Mouse (Mus musculus): ENCODE measurements around the gene Plekha7. TPM values are rescaled to one million over a fixed set of nuclear protein-coding genes. Genes with fewer than 3 reads are reported as not detected.

The Plekha7 gene
- polyA plus RNA-seq, 1 experiment from 2014 or later: 21.2 TPM

- Histone ChIP-seq H3K4me2 (replicated peaks) (peak overlapping the region; percentile 97), H3K36me3 (no peaks in the 10 kb centered on the region), H3K9me3 (no peaks in the 10 kb centered on the region), H3K27ac (replicated peaks) (no peak overlapping the region), H3K4me1 (peaks cover 23% of the 10 kb centered on the region), H3K27me3 (peaks cover 9% of the 10 kb centered on the region; the same call in 1 of the 2 replicates), H3K4me3 (peak overlapping the region; percentile 85), H3K9ac (replicated peaks) (peak overlapping the region; percentile 76)
- peak; percentile 35; the same call in 1 of the 2 replicates for ATAC-seq (ENCODE audit: low FRiP score, low read depth)
- WGBS: 5% methylated on average over 13 of the region's 16 CpGs
Observed at GRCm38 (mm10) chr7:116308632-116308991, 436 bp upstream of the Plekha7 start.

GRCm38 (mm10) chr7:116307099-116307870 lies 891 bp downstream of the Plekha7 start:
- WGBS: under 1% methylated on average over 62 of the region's 63 CpGs

DNA sequence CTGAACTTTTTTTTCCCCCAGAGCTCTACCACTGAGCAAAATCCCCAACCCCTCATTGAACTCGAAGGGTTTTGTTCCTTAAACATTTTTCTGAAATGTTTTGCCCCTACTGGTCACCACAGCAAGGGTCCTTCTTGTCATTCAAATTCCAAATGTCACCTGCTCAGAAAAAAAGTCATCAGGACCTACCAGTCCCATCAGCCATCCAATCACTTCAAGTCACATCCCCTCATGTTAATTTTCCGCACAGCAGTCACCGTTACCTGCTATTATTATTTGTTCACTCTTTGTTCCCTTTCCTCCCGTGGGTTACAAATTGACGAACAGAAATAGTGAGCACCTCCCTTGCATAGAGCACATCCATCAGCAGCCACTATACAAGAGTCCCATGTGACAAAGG lies 1.6 kb downstream of the Plekha7 start:
- peak overlapping the region; percentile 76 for H3K9ac ChIP-seq (replicated peaks)
- 11% methylated on average over 5 of the region's 5 CpGs for WGBS
- no peak for ATAC-seq (ENCODE audit: low FRiP score, low read depth)

More at GRCm38 (mm10) chr7:116307099-116307870, 891 bp downstream of the Plekha7 start:
- Histone ChIP-seq H3K27ac (replicated peaks) (peak overlapping the region; percentile 76), H3K9ac (replicated peaks) (peak overlapping the region; percentile 76), H3K4me1 (peaks cover 23% of the 10 kb centered on the region), H3K27me3 (peaks cover 9% of the 10 kb centered on the region; the same call in 1 of the 2 replicates), H3K36me3 (no peaks in the 10 kb centered on the region), H3K4me3 (peak overlapping the region; percentile 85), H3K4me2 (replicated peaks) (peak overlapping the region; percentile 97), H3K9me3 (no peaks in the 10 kb centered on the region)
- peak; percentile 89 for ATAC-seq (ENCODE audit: low FRiP score, low read depth)

DNA sequence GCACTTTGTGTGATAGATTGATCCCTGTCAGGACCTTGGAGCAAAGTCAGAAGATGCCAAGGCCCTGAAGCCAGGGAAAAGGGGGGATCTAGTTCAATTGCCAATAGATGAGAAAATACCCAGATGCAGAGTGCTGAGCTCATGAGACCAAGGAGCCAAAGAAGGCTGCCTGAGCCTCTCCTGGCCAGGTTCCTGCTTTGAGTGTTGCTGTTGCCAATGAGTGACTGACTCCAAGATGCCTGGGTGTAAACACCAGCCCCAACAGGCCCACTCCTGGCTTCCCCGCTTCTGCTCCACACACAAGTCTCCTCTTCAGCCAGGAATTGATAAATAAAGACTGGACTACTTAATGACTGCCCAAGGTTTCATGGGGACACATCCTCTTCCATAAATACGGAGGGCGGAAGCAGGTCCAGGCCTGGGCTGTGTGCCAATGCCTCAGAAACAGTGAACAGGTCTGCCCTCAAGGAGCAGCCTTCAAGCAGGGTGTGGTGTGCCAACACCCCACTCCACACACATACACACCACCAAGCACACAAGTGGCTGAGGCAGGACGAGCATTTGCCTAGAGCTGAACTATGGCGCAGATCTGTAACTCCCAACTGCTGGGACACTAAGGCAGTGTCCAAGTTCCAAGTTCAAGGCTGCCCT lies 6.4 kb downstream of the Plekha7 start:
- H3K27ac ChIP-seq (replicated peaks): no peak overlapping the region
- H3K4me1 ChIP-seq: peaks cover 17% of the 10 kb centered on the region
- no peaks in the 10 kb centered on the region for H3K36me3 ChIP-seq
- peaks cover 8% of the 10 kb centered on the region; the same call in 1 of the 2 replicates for H3K27me3 ChIP-seq
- no peaks in the 10 kb centered on the region for H3K9me3 ChIP-seq
- no peak overlapping the region for H3K9ac ChIP-seq (replicated peaks)
- no peak overlapping the region for H3K4me3 ChIP-seq
- 93% methylated on average over 5 of the region's 5 CpGs for WGBS
- ATAC-seq (ENCODE audit: low FRiP score, low read depth): no peak
- no peak overlapping the region for H3K4me2 ChIP-seq (replicated peaks)

More for the DNA sequence above, 1.6 kb downstream of the Plekha7 start:
- Histone ChIP-seq H3K36me3 (no peaks in the 10 kb centered on the region), H3K4me2 (replicated peaks) (peak overlapping the region; percentile 97), H3K9me3 (no peaks in the 10 kb centered on the region), H3K27ac (replicated peaks) (no peak overlapping the region), H3K27me3 (peaks cover 9% of the 10 kb centered on the region; the same call in 1 of the 2 replicates), H3K4me3 (peak overlapping the region; percentile 85), H3K4me1 (peaks cover 23% of the 10 kb centered on the region)

GRCm38 (mm10) chr7:116301144-116301543 lies 7.0 kb downstream of the Plekha7 start:
- no peak for ATAC-seq (ENCODE audit: low FRiP score, low read depth)
- 94% methylated on average over 4 of the region's 4 CpGs for WGBS
- H3K4me1 ChIP-seq: peaks cover 11% of the 10 kb centered on the region; the same call in 1 of the 2 replicates

DNA sequence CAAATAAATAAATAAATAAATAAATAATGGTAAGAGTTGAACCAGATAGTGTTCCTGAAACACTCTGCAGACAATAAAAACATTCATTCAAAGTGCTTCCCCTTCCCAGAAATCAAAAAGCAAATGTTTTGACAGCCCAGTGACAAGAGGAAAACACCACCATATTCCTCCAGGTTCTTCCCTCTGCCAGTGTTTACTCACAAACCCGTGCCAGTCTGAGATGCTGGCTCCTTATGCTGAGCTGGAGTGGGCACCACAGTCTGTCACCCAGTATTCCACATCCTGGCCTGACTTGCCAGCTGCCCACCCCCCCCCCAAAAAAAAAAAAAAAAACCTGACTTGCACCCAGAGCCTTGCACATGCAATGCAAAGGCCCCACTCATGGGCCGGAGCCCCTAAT lies 9.3 kb downstream of the Plekha7 start:
- no peak overlapping the region for H3K27ac ChIP-seq (replicated peaks)
- no peaks in the 10 kb centered on the region for H3K36me3 ChIP-seq
- ATAC-seq (ENCODE audit: low FRiP score, low read depth): no peak
- no peak overlapping the region for H3K4me3 ChIP-seq
- H3K9me3 ChIP-seq: no peaks in the 10 kb centered on the region
- no peaks in the 10 kb centered on the region for H3K27me3 ChIP-seq
- no peak overlapping the region for H3K9ac ChIP-seq (replicated peaks)
- no peak overlapping the region for H3K4me2 ChIP-seq (replicated peaks)
- 0 out of 2 replicates have a peak, but pooled peaks cover 11% of the 10 kb centered on the region for H3K4me1 ChIP-seq
- 91% methylated on average over 2 of the region's 2 CpGs for WGBS

More at GRCm38 (mm10) chr7:116301144-116301543, 7.0 kb downstream of the Plekha7 start:
- Histone ChIP-seq H3K27ac (replicated peaks) (no peak overlapping the region), H3K4me3 (no peak overlapping the region), H3K36me3 (no peaks in the 10 kb centered on the region), H3K27me3 (0 out of 2 replicates have a peak, but pooled peaks cover 2% of the 10 kb centered on the region), H3K9me3 (no peaks in the 10 kb centered on the region), H3K4me2 (replicated peaks) (no peak overlapping the region), H3K9ac (replicated peaks) (no peak overlapping the region)

GRCm38 (mm10) chr7:116298389-116298788 lies 9.8 kb downstream of the Plekha7 start:
- no peaks in the 10 kb centered on the region for H3K27me3 ChIP-seq
- ATAC-seq (ENCODE audit: low FRiP score, low read depth): no peak
- no peaks in the 10 kb centered on the region for H3K9me3 ChIP-seq
- H3K9ac ChIP-seq (replicated peaks): no peak overlapping the region
- no peak overlapping the region for H3K4me2 ChIP-seq (replicated peaks)
- H3K27ac ChIP-seq (replicated peaks): no peak overlapping the region
- no peaks in the 10 kb centered on the region for H3K36me3 ChIP-seq
- WGBS: 75% methylated on average over 10 of the region's 10 CpGs
- no peak overlapping the region for H3K4me3 ChIP-seq
- 0 out of 2 replicates have a peak, but pooled peaks cover 11% of the 10 kb centered on the region for H3K4me1 ChIP-seq

DNA sequence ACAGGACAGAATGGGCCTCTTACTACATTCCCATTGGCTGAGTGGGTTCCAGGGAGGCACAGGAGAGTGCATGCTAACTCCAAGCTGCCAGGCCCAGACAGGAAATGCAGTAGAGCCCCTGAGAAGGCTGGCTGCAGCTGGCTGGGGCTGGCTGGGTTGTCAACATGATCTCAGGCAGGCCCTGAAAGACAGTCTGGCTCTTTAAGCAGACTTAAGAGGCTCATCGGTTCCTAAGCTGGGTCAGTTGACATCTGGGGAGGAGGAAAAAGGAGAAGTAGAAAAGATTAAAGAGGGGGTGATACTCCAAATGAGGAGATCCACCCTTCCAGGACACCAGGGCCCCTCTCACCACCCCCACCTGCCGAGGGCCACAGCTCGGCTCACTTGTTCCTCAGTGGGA lies 13.2 kb downstream of the Plekha7 start:
- Histone ChIP-seq H3K4me2 (replicated peaks) (no peak overlapping the region), H3K27me3 (no peaks in the 10 kb centered on the region), H3K9me3 (no peaks in the 10 kb centered on the region), H3K27ac (replicated peaks) (no peak overlapping the region), H3K36me3 (no peaks in the 10 kb centered on the region), H3K4me1 (0 out of 2 replicates have a peak, but pooled peaks cover 11% of the 10 kb centered on the region), H3K4me3 (no peak overlapping the region), H3K9ac (replicated peaks) (no peak overlapping the region)
- ATAC-seq (ENCODE audit: low FRiP score, low read depth): no peak
- WGBS: 44% methylated on average over 3 of the region's 3 CpGs

GRCm38 (mm10) chr7:116292377-116292776 lies 15.8 kb downstream of the Plekha7 start:
- Histone ChIP-seq H3K27ac (replicated peaks) (no peak overlapping the region), H3K9ac (replicated peaks) (no peak overlapping the region), H3K9me3 (no peaks in the 10 kb centered on the region), H3K36me3 (no peaks in the 10 kb centered on the region), H3K27me3 (no peaks in the 10 kb centered on the region), H3K4me3 (no peak overlapping the region), H3K4me1 (peaks cover 3% of the 10 kb centered on the region), H3K4me2 (replicated peaks) (no peak overlapping the region)
- WGBS: 40% methylated on average over 5 of the region's 5 CpGs
- no peak for ATAC-seq (ENCODE audit: low FRiP score, low read depth)

- H3K27ac ChIP-seq (replicated peaks): no peak overlapping the region
- H3K9ac ChIP-seq (replicated peaks): no peak overlapping the region
- H3K27me3 ChIP-seq: no peaks in the 10 kb centered on the region
- no peaks in the 10 kb centered on the region for H3K36me3 ChIP-seq
- H3K4me1 ChIP-seq: peaks cover 15% of the 10 kb centered on the region
- ATAC-seq (ENCODE audit: low FRiP score, low read depth): no peak
- H3K4me3 ChIP-seq: no peak overlapping the region
- no peaks in the 10 kb centered on the region for H3K9me3 ChIP-seq
- no peak overlapping the region for H3K4me2 ChIP-seq (replicated peaks)
- whole genome bisulfite sequencing: 85% methylated on average over 1 of the region's 1 CpGs
Observed at GRCm38 (mm10) chr7:116290559-116290958, 17.6 kb downstream of the Plekha7 start.

DNA sequence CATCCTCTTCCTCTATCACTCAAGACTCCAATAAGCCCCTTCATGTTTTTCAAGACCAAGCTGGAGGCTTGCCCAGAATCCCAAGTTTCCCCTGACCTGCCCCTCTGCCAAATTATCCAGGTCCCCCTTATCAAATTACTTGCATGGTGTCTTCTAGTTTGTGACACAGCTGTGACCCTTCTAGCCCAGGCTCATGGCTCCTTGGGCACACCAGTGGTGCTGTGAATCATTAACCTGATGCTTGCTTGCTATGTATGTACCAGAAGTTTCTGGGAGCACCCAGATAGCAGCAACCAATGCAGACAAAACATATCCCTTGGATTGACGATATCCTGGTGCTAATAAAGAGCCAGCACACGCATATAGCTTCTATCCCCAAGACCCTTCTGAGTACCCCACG lies 19.2 kb downstream of the Plekha7 start:
- no peak overlapping the region for H3K9ac ChIP-seq (replicated peaks)
- WGBS: 91% methylated on average over 3 of the region's 3 CpGs
- no peak overlapping the region for H3K4me2 ChIP-seq (replicated peaks)
- H3K36me3 ChIP-seq: no peaks in the 10 kb centered on the region
- H3K27ac ChIP-seq (replicated peaks): no peak overlapping the region
- peaks cover 23% of the 10 kb centered on the region for H3K4me1 ChIP-seq
- H3K4me3 ChIP-seq: no peak overlapping the region
- H3K27me3 ChIP-seq: no peaks in the 10 kb centered on the region
- H3K9me3 ChIP-seq: no peaks in the 10 kb centered on the region
- ATAC-seq (ENCODE audit: low FRiP score, low read depth): no peak

- no peak overlapping the region for H3K4me2 ChIP-seq (replicated peaks)
- ATAC-seq (ENCODE audit: low FRiP score, low read depth): no peak
- no peaks in the 10 kb centered on the region for H3K9me3 ChIP-seq
- H3K36me3 ChIP-seq: no peaks in the 10 kb centered on the region
- H3K4me1 ChIP-seq: peaks cover 33% of the 10 kb centered on the region
- no peak overlapping the region for H3K4me3 ChIP-seq
- no peak overlapping the region for H3K9ac ChIP-seq (replicated peaks)
- no peak overlapping the region for H3K27ac ChIP-seq (replicated peaks)
- 86% methylated on average over 5 of the region's 5 CpGs for WGBS
- no peaks in the 10 kb centered on the region for H3K27me3 ChIP-seq
Observed at GRCm38 (mm10) chr7:116287959-116288358, 20.2 kb downstream of the Plekha7 start.

Data from midbrain, embryonic 12.5 days (tissue).